Mouse (Mus musculus): ENCODE measurements around the gene Matn3.
"Not testable (repeated sequence)": the region's sequence is repeated elsewhere in the genome, so short reads cannot be mapped to it uniquely, and the experiment has no call there.

The Matn3 gene

DNA sequence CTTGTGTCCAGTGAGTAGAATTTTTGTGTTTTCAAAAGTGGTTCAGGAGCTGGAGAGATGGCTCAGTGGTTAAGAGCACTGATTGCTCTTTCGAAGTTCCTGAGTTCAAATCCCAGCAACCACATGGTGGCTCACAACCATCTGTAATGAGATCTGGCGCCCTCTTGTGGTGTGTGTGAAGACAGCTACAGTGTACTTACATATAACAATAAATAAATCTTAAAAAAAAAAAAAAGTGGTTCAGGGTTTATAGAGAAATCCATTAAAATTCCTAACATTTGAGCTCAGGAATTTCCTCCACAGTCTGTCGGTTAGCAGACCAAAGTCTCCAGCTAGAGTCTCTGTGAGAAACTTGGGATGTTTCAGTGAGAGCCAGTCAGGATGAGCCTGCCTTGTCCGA lies 11.5 kb upstream of the Matn3 start:
- not testable (repeated sequence) for DNase-seq

DNA sequence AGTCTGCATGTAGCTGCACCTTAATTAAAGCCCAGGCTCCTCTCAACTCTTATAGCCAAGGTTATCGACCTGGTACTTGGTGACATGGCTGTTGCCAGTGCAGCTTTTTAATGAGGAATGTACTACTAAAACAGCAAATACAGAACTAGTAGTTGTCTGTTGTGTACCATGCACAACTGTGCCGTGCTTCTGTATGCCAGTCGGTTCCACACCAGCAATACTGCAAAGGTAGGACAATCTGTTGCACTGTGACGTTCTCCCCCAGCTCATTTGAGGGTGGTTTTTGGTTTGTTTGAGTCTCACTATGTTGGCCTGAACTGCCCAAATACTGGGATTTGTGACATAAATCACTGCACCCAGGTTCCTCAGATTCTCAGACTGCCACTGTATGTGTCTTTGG lies 8.2 kb upstream of the Matn3 start:
- DNase-seq = no peak

DNA sequence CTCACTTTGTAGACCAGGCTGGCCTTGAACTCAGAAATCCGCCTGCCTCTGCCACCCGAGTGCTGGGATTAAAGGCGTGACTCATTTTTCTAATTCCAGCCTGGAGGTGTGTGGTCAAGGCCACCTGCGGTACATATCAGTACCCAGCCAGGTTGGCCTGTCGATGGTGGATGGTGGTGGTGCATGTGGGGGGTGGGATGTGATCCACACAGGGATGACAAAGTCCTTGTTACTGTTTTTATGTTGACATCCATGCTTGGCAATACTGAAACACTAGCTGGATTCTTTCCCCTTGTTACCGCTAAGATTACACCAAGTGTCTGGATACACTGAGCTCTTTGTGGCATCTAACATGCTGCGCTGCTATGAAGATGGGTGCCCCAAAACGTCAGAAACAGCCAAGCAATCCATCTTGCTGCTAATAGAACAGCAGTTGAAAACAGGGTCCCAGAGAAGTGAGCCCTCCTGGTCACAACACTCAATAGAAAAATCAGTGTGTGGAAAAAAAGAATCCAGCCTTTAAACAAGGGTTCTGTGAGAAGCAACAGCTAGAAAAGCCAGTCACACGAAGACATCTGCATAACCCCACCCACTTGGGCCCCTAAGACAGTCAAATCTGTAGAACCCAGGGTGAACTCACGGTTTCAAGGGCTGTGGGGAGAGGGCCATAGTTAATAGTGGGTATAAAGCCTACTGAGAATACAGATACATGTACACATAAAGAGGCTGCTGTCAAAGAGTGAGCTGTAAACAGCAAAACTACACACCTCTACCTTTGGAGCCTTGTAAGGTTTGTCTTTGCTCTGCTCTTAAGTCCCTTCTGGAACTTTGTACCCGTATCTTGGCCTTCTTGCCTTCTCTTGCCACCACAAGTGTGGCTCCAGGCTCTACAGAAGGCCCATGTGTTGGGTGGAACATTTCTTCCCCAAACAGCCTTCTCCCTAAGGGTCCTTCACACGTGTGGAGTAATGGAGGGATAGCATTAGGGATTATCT lies 7.4 kb upstream of the Matn3 start:
- DNase-seq = no peak

DNA sequence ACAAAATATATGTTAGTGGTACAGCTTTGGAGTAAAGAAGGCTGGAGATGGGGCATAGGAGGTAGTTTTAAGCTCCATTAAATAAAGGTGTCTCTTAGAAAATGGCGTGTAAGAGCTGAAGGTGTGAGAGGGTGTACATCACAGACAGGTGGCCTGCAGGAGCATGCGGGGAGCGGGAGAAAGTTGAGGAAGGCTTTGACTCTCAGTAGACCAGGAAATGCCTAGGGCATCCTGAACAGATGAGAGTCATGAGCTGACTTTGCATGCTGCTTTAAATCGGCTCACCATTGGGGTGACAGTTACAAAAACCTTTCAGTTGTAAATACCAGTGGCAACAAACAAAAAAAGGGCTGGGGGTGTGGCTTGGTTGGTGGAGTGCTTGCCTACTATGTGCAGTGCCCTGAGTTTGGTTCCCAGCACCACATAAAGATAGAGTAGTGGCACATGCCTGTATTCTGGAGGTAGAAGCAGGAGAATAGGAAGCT lies 6.6 kb upstream of the Matn3 start:
- no peak for DNase-seq

DNA sequence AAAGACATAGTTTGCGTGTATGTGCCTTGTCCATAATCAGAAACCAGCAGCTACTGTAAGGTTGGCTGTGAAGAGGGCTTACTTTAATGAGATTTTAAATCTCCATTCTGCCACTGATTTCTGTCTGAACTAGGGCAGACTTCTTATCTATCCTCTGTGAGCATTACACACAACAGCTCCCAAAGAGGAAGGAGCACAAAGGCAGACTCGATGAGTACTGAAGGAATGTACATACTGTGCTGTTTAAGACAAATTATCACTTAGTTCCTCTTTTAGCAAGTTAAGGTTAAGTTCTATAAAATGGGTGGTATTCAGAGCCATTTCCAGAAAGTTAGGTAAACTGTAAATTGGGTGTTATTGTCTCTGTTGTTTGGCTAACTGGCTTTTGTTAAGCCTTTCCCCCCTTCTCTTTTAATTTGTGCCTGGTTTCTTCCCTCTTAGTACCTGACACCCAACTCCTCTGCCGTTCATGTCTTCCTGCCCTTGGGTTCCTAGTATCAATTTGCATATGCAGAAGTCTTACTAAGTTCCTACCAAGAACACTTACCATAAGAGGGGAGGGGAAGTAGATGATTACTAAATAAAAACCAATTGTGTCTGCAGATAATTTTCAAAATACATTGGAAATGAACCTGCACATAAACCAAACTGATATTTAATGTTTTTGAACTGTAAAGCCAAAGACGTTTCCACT lies 5.9 kb upstream of the Matn3 start:
- DNase-seq = no peak

DNA sequence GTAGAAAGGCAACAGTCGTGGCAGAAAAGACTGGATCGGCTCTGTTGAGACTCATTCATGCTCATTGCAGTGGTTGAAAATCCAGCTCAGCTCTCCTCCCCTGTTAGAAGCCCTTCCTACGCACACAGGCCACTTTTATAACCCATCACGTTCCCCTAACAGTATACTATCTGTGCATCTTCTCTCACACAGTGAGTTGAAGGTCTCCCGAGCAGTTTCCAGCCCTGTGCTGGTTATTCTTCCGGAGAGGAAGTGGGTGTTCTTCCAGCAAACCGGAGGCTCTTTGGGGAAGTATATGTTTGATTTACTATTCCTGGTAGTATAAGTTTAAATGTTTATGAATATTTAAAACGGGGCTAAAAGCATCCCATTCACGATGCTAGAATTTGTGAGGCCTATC lies 566 bp upstream of the Matn3 start:
- no peak for DNase-seq

DNA sequence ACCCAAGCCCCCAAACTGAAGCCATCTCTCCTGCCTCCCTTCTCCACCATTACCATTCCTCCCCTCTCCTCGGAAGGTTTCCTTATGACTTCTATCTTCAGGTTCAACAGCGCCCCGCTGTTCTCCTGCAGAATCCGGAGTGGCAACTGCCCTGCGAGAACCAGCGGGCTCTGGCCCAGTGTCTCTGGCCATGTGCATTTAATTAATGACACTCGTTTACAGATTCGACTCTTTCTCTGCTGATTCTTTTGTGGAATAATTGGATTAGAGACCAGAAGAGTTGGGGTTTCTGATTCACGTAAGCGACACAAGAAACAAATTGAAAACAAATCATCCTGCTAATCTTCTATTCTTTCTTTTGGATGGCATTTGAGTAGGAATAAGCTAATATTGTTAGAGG lies 5.4 kb downstream of the Matn3 start:
- no peak for DNase-seq

DNA sequence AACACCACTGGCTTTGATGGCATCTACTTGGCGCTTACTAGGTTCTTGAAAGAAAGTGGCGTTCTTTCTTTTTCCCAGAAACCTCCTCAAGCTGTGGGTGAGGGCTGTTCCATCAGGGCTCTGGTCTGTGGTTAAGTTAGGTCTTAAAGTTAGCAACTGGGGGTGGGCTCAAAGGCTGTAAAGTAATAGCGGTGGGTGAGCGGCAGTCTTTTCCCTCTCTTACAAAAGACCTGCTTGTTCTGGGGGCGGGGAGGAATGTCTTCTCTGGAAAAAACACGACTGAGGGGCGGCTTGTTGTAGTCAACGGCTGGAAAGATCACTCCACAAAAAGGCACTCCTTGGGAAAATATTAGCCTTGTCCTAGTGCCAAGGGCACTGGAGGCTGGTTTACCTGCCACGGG lies 6.4 kb downstream of the Matn3 start:
- DNase-seq = no peak

DNA sequence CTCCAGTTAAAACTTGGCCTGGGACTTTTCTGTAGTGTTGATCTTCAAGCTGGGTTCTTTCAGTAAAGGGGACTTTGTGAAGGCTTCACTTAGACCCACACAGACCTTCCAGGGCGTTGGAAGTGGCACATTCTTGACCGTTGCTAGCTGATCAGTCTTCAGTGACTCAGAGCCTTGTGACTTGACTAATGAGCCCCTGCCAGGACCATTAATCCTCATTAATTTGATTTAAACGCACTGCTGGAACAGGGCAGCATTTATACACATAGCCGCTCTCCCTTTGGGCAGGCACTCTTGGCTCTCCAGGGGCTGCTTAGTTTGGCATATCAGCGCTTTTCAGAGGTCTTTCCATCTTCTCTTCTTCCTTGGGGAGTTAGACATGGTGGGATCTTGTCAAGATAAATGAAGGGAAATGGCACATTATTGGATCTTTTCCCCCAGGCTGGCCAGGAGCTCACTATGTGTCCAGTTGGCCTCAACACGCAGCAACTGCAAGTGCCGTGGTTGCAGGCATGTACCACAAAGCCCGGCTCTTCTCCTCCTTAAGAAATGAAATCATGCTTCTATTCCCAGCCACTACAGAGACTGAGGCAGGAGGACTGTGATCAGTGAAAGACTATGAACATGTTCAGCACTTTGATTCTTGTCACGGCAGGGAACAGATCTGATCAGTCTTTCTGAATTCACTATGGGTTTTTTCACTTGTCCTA lies 14.0 kb downstream of the Matn3 start:
- DNase-seq = no peak

DNA sequence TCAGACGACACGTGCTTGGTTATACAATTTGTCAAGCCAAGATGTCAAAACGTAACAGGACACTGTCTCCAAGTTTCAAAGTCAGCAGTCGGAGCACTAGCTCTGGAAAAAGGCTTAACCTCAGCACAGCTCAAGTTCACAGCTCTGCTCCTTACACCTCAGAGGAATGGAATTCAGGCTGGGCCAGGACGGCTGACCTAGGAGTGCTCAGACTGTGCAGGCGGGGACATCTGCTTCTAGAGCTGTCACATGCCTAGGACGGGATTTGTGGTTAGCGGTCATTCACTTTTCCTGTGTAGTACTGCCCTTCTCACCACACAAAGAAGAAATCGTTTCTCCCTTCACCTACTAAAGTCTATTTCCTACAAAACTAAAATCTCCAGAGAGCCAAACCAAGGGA lies 22.1 kb downstream of the Matn3 start:
- DNase-seq = no peak

DNA sequence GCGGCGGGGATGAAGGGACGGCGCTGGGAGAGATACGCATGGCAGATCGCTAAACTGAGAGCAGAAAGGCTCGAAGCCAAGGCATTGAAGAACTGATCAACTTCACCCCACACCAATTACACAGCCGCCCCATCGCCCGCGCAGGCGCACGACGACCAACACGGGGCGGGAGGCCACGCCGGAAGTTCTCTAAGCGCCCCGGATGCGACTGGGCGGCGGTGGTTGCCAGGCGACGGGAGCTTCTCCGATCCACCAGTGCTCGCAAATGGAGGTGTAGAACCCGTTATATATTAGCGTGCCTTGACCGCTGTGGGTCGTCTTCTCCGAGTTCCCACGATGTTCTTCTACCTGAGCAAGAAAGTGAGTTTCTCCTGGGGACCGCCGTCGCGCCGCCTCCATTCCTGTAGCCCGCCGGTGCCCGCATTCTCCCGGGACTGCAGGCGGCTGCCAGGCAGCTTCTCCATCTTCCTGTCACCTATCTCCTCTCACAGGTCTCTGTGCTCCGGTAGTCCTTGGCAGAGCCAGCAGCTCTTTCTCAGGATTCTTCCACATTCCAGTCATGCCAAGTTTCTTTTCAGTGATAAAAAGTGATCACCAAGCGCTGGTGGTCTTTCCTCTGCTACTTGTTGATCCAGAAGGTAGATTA lies 26.2 kb downstream of the Matn3 start, which contains the start of gene Wdr35:
Wdr35 (plus strand) TSS at position 73 of the 646 bp plus-strand sequence.
- peak; percentile 88 to 92 for DNase-seq

DNA sequence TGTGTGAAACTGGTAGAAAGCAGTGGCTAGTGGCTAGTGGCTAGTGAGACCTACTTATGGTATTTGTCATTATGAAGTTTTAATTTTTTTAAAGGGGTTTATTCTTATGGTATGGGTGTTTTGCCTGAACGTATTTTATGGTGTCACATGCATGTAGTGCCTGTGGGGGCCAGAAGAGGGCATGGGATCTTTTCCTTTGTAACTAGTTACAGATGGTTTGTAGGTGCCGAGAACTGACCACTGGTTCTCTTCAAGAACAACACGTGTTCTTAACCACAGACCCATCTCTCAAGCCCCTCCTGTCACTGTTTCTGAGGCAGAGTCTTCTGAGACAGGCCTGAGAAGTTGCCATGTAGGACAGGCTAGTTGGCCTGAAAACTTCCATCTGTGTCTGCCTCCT lies 27.3 kb downstream of the Matn3 start:
- no peak for DNase-seq

DNA sequence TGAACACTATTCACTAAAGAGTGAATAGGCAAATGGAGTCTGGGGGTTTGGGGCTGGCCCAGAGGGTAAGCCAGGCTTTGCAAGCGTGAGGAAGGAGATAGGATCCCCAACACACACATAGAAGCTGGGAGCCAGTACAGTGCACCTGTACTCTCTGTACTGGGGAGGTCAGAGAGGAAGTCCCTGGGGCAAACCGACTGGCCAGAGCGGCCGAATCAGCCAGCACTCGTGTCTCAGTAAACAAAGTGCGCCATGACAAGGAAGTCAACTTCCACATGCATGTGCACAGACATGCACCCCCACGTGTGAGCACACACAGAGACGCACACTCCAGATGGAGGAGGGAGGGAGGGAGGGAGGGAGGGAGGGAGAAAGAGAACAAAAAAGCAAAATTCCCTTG lies 45.5 kb downstream of the Matn3 start:
- DNase-seq = no peak

DNA sequence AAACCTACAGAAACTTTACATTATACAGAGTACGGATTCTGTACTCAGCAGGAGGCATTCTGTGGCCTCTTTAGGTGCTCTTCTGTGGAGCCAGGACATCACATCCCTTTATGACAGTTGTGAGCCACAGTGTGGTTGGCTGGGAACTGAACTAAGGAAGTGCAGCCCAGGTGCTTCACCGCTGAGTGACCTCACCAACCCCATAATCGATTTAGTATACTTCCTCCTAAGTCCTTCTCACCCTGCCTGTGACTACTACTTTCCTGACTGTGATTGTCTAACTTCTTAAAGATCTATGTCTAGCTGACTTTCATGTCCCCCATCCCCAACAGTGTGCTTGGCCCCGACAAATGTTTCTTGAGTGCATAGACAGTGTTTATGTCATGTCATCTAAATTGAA lies 50.6 kb downstream of the Matn3 start:
- no peak for DNase-seq

DNA sequence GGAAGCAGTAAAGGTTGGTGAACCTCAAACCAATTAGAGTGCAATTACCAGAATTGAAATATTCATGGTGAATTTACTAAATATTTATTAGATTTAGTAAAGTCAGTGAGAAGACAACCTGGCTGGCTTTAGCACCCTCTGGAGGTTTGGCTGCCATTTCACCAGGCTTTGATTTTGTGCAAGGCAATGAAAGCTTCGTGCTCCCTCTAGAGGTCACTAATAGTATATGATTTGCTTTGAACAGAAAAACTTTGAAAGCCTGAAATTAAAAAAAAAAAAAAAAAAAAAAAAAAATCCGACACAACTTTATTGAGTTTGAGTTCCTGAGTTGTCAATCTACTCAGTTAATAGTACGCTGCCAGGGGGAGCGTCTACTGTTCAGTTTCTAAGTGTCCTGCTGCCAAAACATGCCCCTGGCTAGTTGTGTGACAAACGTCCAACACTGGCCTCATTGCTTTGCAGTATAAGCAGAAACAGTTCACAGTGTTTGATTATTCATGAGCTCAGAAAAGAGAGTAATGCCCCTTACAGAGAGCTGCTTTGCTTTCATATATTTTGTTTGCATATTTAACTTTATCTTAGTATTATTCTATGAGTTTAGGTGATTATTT lies 54.4 kb downstream of the Matn3 start:
- DNase-seq = peak; percentile 52 to 55

DNA sequence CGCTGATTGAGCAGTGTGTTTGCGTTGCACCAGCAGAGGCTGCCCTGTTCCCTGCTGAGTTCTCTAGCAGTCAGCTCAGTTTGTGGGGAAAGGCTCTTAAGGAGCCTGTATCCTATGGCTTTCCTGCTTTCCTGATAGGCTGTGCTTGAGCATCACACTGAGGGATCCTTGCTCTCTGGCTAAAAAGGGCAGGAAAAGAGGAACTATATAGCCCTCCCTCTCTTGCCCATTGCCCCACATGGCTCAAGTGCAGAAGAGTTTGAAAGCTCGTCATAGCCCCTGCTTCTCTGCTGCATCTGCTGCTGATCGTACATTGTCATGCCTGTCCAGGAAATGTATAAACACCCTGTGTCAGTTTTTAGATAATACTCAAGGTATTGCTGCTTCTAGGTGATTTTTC lies 59.4 kb downstream of the Matn3 start:
- no peak for DNase-seq

DNA sequence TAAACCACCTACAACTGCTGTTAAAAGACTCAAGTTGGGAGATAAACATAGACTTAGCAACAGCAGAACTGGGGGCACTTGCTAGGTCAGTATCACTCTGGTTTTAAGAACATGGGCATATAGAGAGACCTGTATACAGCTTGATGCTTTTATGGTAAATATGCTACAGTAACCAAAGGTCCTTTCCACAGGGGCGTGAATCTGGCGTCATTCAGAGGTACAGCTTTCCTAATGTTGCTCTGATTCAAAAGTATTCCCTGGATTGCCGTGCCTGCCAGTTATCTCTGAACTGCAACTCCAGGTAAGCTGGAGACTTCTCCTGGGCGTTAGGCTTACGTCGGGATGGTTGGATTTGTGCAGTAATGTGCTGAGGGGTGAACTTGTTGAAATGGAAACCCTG lies 60.1 kb downstream of the Matn3 start:
- DNase-seq = no peak

DNA sequence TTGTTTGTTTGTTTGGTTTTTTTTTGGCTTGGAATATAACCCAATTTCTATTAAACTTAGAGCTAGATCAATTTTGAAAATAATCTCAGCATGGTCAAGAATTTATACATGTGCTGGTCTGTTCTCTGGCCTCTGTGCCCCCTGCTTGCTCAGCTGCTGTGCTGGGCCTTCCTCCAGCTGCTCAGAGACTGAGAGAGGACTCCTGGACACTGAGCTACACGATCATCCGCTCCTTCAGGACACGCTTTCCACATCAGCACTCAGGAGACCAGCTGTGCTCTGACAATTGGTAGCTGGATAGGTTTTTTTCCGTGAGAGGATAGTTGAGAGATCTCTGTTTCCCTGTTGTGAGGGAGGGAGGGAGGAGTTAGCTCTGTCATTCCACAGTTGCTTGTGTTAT lies 62.6 kb downstream of the Matn3 start:
- DNase-seq = no peak

DNA sequence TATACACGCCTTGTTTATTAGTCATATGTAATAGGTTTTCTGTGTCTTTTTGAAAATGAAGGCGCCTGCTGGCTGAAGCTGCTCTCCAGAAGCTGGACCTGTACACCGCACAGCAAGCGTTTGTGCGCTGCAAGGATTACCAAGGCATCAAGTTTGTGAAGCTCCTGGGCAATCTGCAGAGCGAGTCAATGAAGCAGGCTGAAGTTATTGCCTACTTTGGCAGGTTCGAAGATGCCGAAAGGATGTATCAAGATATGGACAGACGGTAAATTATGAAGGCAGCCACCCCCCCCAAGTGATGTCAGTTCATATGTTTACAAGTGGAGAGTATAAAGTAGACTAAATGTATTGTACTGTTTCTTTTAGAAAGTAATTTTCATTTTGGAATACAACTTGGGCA lies 68.6 kb downstream of the Matn3 start:
- no peak for DNase-seq

DNA sequence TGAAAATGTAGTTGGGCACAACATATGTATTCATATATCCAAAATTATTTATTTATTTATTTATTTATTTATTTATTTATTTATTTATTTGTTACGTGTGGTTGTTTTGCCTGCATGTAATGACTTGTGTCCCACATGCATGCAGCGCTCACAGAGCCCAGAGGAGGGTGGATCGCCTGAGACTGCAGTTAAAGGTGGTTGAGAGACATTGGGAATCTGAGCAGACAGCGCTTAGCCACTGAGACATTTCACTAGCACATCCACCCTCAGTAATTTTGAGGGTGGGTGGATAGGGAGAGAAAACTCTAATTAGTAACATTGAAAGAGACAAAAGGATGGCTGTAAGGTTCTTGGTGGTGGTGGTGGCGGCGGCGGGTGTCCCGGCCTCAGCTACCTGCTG lies 72.7 kb downstream of the Matn3 start:
- no peak for DNase-seq

DNA sequence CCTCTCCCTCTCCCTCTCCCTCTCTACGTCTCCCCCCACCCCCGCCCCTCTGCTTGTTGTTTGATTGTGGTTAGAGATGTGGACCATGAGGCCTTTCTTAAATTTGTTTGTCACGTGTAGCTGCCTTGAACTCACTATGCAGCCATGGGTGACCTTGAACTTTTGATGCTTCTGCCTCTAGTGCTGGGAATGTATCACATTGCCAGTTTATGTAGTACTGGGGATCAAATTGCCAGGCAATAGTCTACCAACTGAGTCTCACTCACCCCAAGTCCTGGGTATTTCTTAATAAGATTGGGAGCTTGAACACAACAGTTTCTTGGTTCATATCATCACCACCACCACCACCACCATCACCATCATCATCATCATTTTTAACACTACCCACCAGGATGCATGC lies 73.3 kb downstream of the Matn3 start:
- DNase-seq = no peak
